Mouse (Mus musculus) stomach, adult 2 months (tissue): ENCODE results near the gene Stard8. TPM values are rescaled to one million over a fixed set of nuclear protein-coding genes. Genes with fewer than 3 reads are reported as not detected.

Experiments used
- polyA plus RNA-seq: library from polyadenylated mRNA; depleted of rRNA; stranded (reverse); fragments of >200 nt; gene quantifications from 2 replicates; pipeline ENCODE4 v1.2.3, GENCODE M21; 2012; rRNA removed

Gene Stard8
- 6.0 and 8.1 TPM in 2 replicates for polyA plus RNA-seq

GRCm38 (mm10) chrX:99003046-99003445 is at the start of gene Stard8:
TSS of gene Stard8 (plus strand) at chrX:99003248.

Other genes starting within 250 kb of the Stard8 start
- 2.9 and 4.0 TPM in 2 replicates for gene Ophn1, start 112.2 kb upstream of the Stard8 start, polyA plus RNA-seq
- gene Yipf6, start 66.9 kb upstream of the Stard8 start, polyA plus RNA-seq: 2.2 and 6.7 TPM in 2 replicates
- 19.9 and 24.2 TPM in 2 replicates for gene Efnb1, start 132.9 kb downstream of the Stard8 start, polyA plus RNA-seq